Mouse (Mus musculus): ENCODE measurements around the gene Ccdc107. TPM values are rescaled to one million over a fixed set of nuclear protein-coding genes. Genes with fewer than 3 reads are reported as not detected.

Ccdc107 gene
- polyA plus RNA-seq, 1 experiment = 33.5 TPM

GRCm38 (mm10) chr4:43489611-43490010 is 3.1 kb upstream of the Ccdc107 start:
- no peak overlapping the region for H3K27ac ChIP-seq (ENCODE audit: control insufficient read depth, insufficient read depth, low read depth, low read length)
- peaks cover 3% of the 10 kb centered on the region; the same call in 1 of the 2 replicates for H3K4me1 ChIP-seq (ENCODE audit: control insufficient read depth, insufficient read depth, low read length)
- H3K4me3 ChIP-seq (ENCODE audit: control insufficient read depth, low read depth, low read length) = no peak overlapping the region
- H3K36me3 ChIP-seq (ENCODE audit: control insufficient read depth, insufficient read depth, low read length) = no peaks in the 10 kb centered on the region
- TF ChIP-seq POLR2A (IDR thresholded peaks at IDR 0.05; ENCODE audit: control insufficient read depth, low read depth, low read length) (no peak), CTCF (IDR thresholded peaks at IDR 0.05; ENCODE audit: control insufficient read depth, insufficient read depth, insufficient replicate concordance, low read depth, low read length) (no peak)
- H3K27me3 ChIP-seq (ENCODE audit: control insufficient read depth, insufficient read depth, low read length) = no peaks in the 10 kb centered on the region

GRCm38 (mm10) chr4:43490801-43491200 is 1.9 kb upstream of the Ccdc107 start:
- Histone ChIP-seq H3K27me3 (ENCODE audit: control insufficient read depth, insufficient read depth, low read length) (no peaks in the 10 kb centered on the region), H3K4me3 (ENCODE audit: control insufficient read depth, low read depth, low read length) (no peak overlapping the region), H3K27ac (ENCODE audit: control insufficient read depth, insufficient read depth, low read depth, low read length) (no peak overlapping the region), H3K36me3 (ENCODE audit: control insufficient read depth, insufficient read depth, low read length) (no peaks in the 10 kb centered on the region), H3K4me1 (ENCODE audit: control insufficient read depth, insufficient read depth, low read length) (peaks cover 3% of the 10 kb centered on the region; the same call in 1 of the 2 replicates)
- TF ChIP-seq POLR2A (IDR thresholded peaks at IDR 0.05; ENCODE audit: control insufficient read depth, low read depth, low read length) (no peak), CTCF (IDR thresholded peaks at IDR 0.05; ENCODE audit: control insufficient read depth, insufficient read depth, insufficient replicate concordance, low read depth, low read length) (no peak)

DNA sequence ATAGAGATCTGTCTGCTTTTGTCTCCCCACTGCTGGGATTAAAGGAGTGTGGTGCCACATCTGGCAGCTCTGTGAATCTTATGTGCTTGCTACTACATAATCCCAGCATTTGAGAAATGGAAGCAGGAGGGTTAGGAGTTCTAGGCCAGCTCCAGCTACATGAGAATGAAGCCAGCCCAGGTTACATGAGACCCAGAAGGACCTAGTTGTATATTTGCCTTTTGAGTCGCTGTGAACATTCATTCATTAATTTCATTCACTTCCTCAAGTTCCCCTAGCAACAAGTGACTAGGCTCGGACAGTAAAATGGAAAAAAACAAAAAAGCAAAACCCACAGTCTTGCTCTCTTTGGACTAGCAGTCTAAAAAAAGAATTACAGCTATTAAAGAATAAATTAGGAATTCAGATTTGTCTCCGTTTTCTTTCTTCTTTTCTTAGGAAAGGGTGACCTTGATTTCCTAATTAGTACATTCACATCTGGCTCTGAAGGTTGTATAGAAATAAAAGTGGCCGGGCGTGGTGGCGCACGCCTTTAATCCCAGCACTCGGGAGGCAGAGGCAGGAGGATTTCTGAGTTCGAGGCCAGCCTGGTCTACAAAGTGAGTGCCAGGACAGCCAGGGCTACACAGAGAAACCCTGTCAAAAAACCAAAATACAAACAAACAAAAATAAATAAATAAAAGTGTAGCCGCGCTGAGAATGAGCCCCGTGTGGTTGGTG is 439 bp upstream of the Ccdc107 start:
- TF ChIP-seq CTCF (IDR thresholded peaks at IDR 0.05; ENCODE audit: control insufficient read depth, insufficient read depth, insufficient replicate concordance, low read depth, low read length) (no peak), POLR2A (IDR thresholded peaks at IDR 0.05; ENCODE audit: control insufficient read depth, low read depth, low read length) (no peak)
- H3K4me3 ChIP-seq (ENCODE audit: control insufficient read depth, low read depth, low read length) = peak overlapping the region; percentile 77
- H3K36me3 ChIP-seq (ENCODE audit: control insufficient read depth, insufficient read depth, low read length) = no peaks in the 10 kb centered on the region
- H3K27me3 ChIP-seq (ENCODE audit: control insufficient read depth, insufficient read depth, low read length) = no peaks in the 10 kb centered on the region
- H3K4me1 ChIP-seq (ENCODE audit: control insufficient read depth, insufficient read depth, low read length) = peaks cover 6% of the 10 kb centered on the region; the same call in 1 of the 2 replicates
- H3K27ac ChIP-seq (ENCODE audit: control insufficient read depth, insufficient read depth, low read depth, low read length) = peak overlapping the region; percentile 23; the same call in 1 of the 2 replicates

GRCm38 (mm10) chr4:43493186-43493845 is 616 bp downstream of the Ccdc107 start:
- TF ChIP-seq CTCF (IDR thresholded peaks at IDR 0.05; ENCODE audit: control insufficient read depth, insufficient read depth, insufficient replicate concordance, low read depth, low read length) = no peak
- TF ChIP-seq POLR2A (IDR thresholded peaks at IDR 0.05; ENCODE audit: control insufficient read depth, low read depth, low read length) = peak; percentile 34; the same call in 1 of the 2 replicates
- Histone ChIP-seq H3K36me3 (ENCODE audit: control insufficient read depth, insufficient read depth, low read length) (no peaks in the 10 kb centered on the region), H3K4me3 (ENCODE audit: control insufficient read depth, low read depth, low read length) (peak overlapping the region; percentile 85), H3K27me3 (ENCODE audit: control insufficient read depth, insufficient read depth, low read length) (no peaks in the 10 kb centered on the region), H3K4me1 (ENCODE audit: control insufficient read depth, insufficient read depth, low read length) (peaks cover 16% of the 10 kb centered on the region), H3K27ac (ENCODE audit: control insufficient read depth, insufficient read depth, low read depth, low read length) (peak overlapping the region; percentile 24)

DNA sequence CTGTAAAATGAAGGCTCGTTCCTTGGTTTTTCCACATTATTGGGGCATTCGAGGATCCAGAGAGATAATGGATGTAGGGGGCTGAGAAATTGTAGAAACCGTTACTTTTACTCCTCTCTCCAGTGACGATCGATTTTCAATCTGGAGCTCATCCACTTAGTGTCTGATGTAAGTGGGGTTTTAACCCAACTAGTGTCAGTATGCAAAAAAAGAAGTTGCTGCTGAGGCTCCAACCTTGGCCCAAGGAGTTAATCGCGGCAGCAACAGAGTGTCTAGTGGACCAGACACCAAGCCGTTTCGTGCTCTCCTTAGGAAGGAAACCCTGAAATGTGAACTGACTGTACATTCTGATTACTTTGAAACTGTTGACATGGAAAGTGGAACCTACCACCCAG is 1.1 kb downstream of the Ccdc107 start:
- Histone ChIP-seq H3K27me3 (ENCODE audit: control insufficient read depth, insufficient read depth, low read length) (no peaks in the 10 kb centered on the region), H3K27ac (ENCODE audit: control insufficient read depth, insufficient read depth, low read depth, low read length) (peak overlapping the region; percentile 24), H3K36me3 (ENCODE audit: control insufficient read depth, insufficient read depth, low read length) (no peaks in the 10 kb centered on the region; the same call in 1 of the 2 replicates), H3K4me1 (ENCODE audit: control insufficient read depth, insufficient read depth, low read length) (peaks cover 21% of the 10 kb centered on the region), H3K4me3 (ENCODE audit: control insufficient read depth, low read depth, low read length) (peak overlapping the region; percentile 85)
- TF ChIP-seq CTCF (IDR thresholded peaks at IDR 0.05; ENCODE audit: control insufficient read depth, insufficient read depth, insufficient replicate concordance, low read depth, low read length) (no peak), POLR2A (IDR thresholded peaks at IDR 0.05; ENCODE audit: control insufficient read depth, low read depth, low read length) (no peak)

- Histone ChIP-seq H3K4me3 (ENCODE audit: control insufficient read depth, low read depth, low read length) (no peak overlapping the region), H3K27me3 (ENCODE audit: control insufficient read depth, insufficient read depth, low read length) (no peaks in the 10 kb centered on the region), H3K27ac (ENCODE audit: control insufficient read depth, insufficient read depth, low read depth, low read length) (no peak overlapping the region), H3K4me1 (ENCODE audit: control insufficient read depth, insufficient read depth, low read length) (peaks cover 34% of the 10 kb centered on the region), H3K36me3 (ENCODE audit: control insufficient read depth, insufficient read depth, low read length) (no peaks in the 10 kb centered on the region; the same call in 1 of the 2 replicates)
- TF ChIP-seq POLR2A (IDR thresholded peaks at IDR 0.05; ENCODE audit: control insufficient read depth, low read depth, low read length) (no peak), CTCF (IDR thresholded peaks at IDR 0.05; ENCODE audit: control insufficient read depth, insufficient read depth, insufficient replicate concordance, low read depth, low read length) (no peak)
Observed at GRCm38 (mm10) chr4:43496587-43496986, 3.9 kb downstream of the Ccdc107 start.

DNA sequence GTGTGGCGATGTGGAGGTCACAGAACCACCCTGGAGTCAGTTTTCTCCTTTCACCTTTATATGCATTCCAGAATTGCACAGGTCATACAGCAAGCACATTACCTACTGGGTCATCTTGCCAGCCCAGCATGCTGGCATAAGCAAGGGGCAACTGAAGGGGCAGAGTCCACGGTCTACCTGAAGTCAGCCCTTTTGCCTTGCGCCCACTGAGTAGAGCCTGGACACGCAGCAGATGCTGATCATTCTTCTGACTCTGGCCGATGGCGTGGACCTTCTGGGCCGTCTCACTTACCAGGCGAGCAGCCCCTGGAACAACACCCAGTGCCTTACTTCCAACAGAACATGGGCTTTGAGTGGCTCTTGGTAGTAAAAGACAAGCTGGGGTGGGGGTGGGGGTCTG is 4.7 kb downstream of the Ccdc107 start:
- no peak for TF ChIP-seq POLR2A (IDR thresholded peaks at IDR 0.05; ENCODE audit: control insufficient read depth, low read depth, low read length)
- TF ChIP-seq CTCF (IDR thresholded peaks at IDR 0.05; ENCODE audit: control insufficient read depth, insufficient read depth, insufficient replicate concordance, low read depth, low read length) = no peak
- H3K4me3 ChIP-seq (ENCODE audit: control insufficient read depth, low read depth, low read length) = no peak overlapping the region
- peaks cover 37% of the 10 kb centered on the region for H3K4me1 ChIP-seq (ENCODE audit: control insufficient read depth, insufficient read depth, low read length)
- no peaks in the 10 kb centered on the region; the same call in 1 of the 2 replicates for H3K36me3 ChIP-seq (ENCODE audit: control insufficient read depth, insufficient read depth, low read length)
- H3K27me3 ChIP-seq (ENCODE audit: control insufficient read depth, insufficient read depth, low read length) = no peaks in the 10 kb centered on the region
- no peak overlapping the region for H3K27ac ChIP-seq (ENCODE audit: control insufficient read depth, insufficient read depth, low read depth, low read length)
